Mouse (Mus musculus) heart, postnatal 0 days (tissue): ENCODE measurements around the gene Eif1ax. TPM values are rescaled to one million over a fixed set of nuclear protein-coding genes. Genes with fewer than 3 reads are reported as not detected.
"Not testable (repeated sequence)": the region's sequence is repeated elsewhere in the genome, so short reads cannot be mapped to it uniquely, and the experiment has no call there.

Experiments used
- ATAC-seq: fragments of 200-750 bp; cut with Nextera tagmentation; 2 replicates; pipeline ENCODE4 v1.8.0; 2017; ENCODE audit warnings: low read depth, moderate number of reproducible peaks, moderate library complexity; ENCODE audit not compliant: insufficient read depth
- DNase-seq: peaks from one replicate; pipeline ENCODE4 v3.0.0-alpha.2; 2016; ENCODE audit warnings: low spot score
- H3K27ac ChIP-seq: fragments of 300-500 bp; sonication (generic); 2 replicates; pipeline ENCODE4 v1.5.1; 2014; ENCODE audit warnings: low read depth, mild to moderate bottlenecking
- H3K27me3 ChIP-seq: fragments of 300-500 bp; sonication (generic); 2 replicates; pipeline ENCODE4 v1.6.1; 2014; ENCODE audit warnings: low read length, mixed read lengths; ENCODE audit not compliant: control insufficient read depth, insufficient read depth
- H3K36me3 ChIP-seq: fragments of 300-500 bp; sonication (generic); replicated peaks from 2 replicates; pipeline ENCODE4 v1.6.1; 2014; ENCODE audit warnings: low read length, mixed read lengths; ENCODE audit not compliant: control insufficient read depth, insufficient read depth
- H3K4me1 ChIP-seq: fragments of 300-500 bp; sonication (generic); 2 replicates; pipeline ENCODE4 v1.6.1; 2014; ENCODE audit warnings: antibody characterized with exemption; ENCODE audit not compliant: control insufficient read depth, insufficient read depth
- H3K4me2 ChIP-seq: fragments of 300-500 bp; sonication (generic); 2 replicates; pipeline ENCODE4 v1.6.1; 2014; ENCODE audit warnings: low read depth, mild to moderate bottlenecking, low read length, moderate library complexity
- H3K4me3 ChIP-seq: fragments of 300-500 bp; sonication (generic); 2 replicates; pipeline ENCODE4 v1.5.1; 2014; ENCODE audit warnings: low read depth, low read length
- H3K9ac ChIP-seq: fragments of 300-500 bp; sonication (generic); replicated peaks from 2 replicates; pipeline ENCODE4 v1.6.1; 2014; ENCODE audit warnings: low read depth, low read length, mixed read lengths
- H3K9me3 ChIP-seq: fragments of 300-500 bp; sonication (generic); replicated peaks from 2 replicates; pipeline ENCODE4 v1.6.1; 2016; ENCODE audit warnings: low read length; ENCODE audit not compliant: control insufficient read depth
- CTCF ChIP-seq: IDR thresholded peaks from 2 replicates; pipeline ENCODE4 v1.5.1; 2016; ENCODE audit warnings: antibody characterized with exemption, control low read depth, low read depth
- EP300 ChIP-seq: IDR thresholded peaks from 2 replicates; pipeline ENCODE4 v1.6.1; 2016; ENCODE audit warnings: antibody characterized with exemption, low read depth
- WGBS: fragments of 180-500 bp; shearing (Covaris S2); extraction: QIAGEN DNeasy Blood & Tissue Kit; methylation state at CpG from one replicate; pipeline ENCODE4 v1.1.7; 2014; 5-methylcytosine and 5-hydroxymethylcytosine counted together
- polyA plus RNA-seq: library from polyadenylated mRNA; unstranded; fragments of >200 nt; fragmentation: Nextera tagmentation; extraction: Ambion mirVana; gene quantifications from 2 replicates; pipeline ENCODE4 v1.2.1, GENCODE M21; 2015
- total RNA-seq: library from RNA; depleted of rRNA; stranded (reverse); fragments of >200 nt; gene quantifications from 2 replicates; pipeline ENCODE4 v1.2.3, GENCODE M21; 2014; ENCODE audit warnings: low replicate concordance

Gene Eif1ax
- total and polyA plus RNA-seq, 2 experiments from 2014 or later, result 17.5 to 84.3 TPM

DNA sequence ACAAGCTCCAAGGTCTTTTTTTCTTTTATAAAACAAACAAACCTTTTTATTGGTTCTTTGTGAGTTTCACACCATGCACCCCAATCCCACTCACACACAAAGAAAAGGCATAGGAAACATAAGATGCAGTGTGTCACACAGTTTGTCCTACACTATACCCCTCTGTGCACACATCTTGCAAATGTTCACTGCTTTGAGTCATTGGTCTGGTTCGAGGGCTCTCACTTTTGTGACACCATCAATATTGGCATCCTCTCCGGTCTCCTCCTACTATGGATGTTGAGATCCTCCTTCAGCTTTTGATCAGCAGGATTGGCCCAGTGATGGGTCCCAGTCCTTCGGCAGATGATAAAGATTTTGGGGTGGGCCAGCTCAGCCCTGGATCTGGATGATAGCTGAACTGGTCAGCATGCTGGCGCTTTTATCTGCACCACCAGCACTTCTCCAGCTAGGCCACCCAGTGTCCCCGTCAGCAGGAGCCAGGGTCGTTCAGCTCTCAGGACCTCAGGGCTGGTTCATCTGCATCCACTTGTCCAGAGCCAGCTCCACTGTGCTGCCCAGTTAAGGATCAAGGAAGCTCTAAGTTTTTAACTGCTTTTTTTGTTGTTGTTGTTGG, 18.5 kb downstream of the Eif1ax start:
- TF ChIP-seq EP300 (no peak), CTCF (no peak)
- ATAC-seq, result no peak
- no peaks in the 10 kb centered on the region for H3K4me1 ChIP-seq
- no peaks in the 10 kb centered on the region for H3K27me3 ChIP-seq
- H3K27ac ChIP-seq, result no peak overlapping the region
- H3K4me3 ChIP-seq, result no peak overlapping the region
- H3K9ac ChIP-seq, result no peak overlapping the region
- no peak for DNase-seq
- 62% methylated on average over 6 of the region's 6 CpGs for WGBS
- H3K9me3 ChIP-seq, result no peaks in the 10 kb centered on the region
- H3K36me3 ChIP-seq, result no peaks in the 10 kb centered on the region
- no peak overlapping the region for H3K4me2 ChIP-seq

- DNase-seq, result no peak
- no peak for ATAC-seq
- Histone ChIP-seq H3K4me3 (no peak overlapping the region), H3K4me2 (no peak overlapping the region), H3K27me3 (no peaks in the 10 kb centered on the region), H3K9ac (no peak overlapping the region), H3K27ac (no peak overlapping the region), H3K36me3 (no peaks in the 10 kb centered on the region), H3K9me3 (no peaks in the 10 kb centered on the region), H3K4me1 (no peaks in the 10 kb centered on the region)
- TF ChIP-seq CTCF (no peak), EP300 (no peak)
- WGBS, result 63% methylated on average over 3 of the region's 3 CpGs
These were observed 19.3 kb downstream of the Eif1ax start for GRCm38 (mm10) chrX:159391239-159391638.

GRCm38 (mm10) chrX:159409253-159409652, 37.3 kb downstream of the Eif1ax start:
- Histone ChIP-seq H3K9ac (no peak overlapping the region), H3K27ac (no peak overlapping the region), H3K27me3 (peaks cover 4% of the 10 kb centered on the region), H3K9me3 (no peaks in the 10 kb centered on the region), H3K4me2 (no peak overlapping the region), H3K4me1 (no peaks in the 10 kb centered on the region), H3K4me3 (no peak overlapping the region), H3K36me3 (no peaks in the 10 kb centered on the region)
- DNase-seq (peak; percentile 11), ATAC-seq (0 out of 2 replicates have a peak, but pooled peaks have one; percentile 47)
- WGBS, result 29% methylated on average over 4 of the region's 4 CpGs
- TF ChIP-seq EP300 (no peak), CTCF (peak; percentile 48)

DNA sequence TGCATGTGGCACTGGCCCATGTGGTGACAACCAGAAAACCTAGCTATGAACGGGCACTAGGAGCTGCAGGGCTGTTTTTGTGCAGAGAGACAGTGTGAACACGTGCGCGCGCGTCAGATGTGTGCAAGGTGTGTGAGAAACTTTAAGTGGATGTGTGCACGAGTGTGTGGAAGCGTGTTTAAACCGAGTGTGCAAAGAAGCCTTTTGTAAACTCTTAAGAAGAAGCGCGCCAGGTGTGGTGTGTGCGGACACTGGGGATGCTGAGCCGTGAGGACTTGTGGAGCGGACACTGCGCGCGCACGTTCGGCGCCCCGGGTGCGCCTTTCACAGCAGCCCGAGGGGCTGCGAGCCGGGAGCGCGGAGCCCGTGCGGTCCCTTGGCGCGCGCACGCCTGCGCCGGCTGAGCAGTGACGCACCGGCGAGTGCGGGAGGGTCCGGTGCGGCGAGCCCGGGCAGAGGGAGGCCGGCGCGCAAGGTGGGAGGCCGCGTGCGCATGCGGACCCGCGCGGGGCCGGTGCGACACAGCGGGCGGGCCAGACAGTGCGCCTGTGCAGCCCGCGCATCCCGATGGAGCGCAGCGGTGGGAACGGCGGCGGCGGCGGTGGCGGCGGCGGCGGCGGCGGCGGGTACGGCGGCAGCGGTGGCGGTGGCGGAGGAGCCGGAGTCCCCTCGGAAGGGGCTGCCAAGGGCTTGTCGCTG, 42.3 kb downstream of the Eif1ax start, which contains the start of gene Map7d2:
TSS of gene Map7d2 (plus strand) at position 443 of the 699 bp plus-strand sequence.
- Histone ChIP-seq H3K27me3 (peaks cover 26% of the 10 kb centered on the region), H3K9ac (no peak within 1 kb of the TSS), H3K4me1 (no peaks in the 10 kb centered on the region), H3K27ac (no peak within 1 kb of the TSS), H3K4me3 (peak within 1 kb of the TSS; percentile 59), H3K9me3 (no peaks in the 10 kb centered on the region), H3K36me3 (no peaks in the 10 kb centered on the region), H3K4me2 (peak within 1 kb of the TSS; percentile 80)
- ATAC-seq (peak; percentile 49; the same call in 1 of the 2 replicates), DNase-seq (no peak)
- TF ChIP-seq EP300 (no peak), CTCF (no peak)
- 22% methylated on average over 33 of the region's 83 CpGs for WGBS

DNA sequence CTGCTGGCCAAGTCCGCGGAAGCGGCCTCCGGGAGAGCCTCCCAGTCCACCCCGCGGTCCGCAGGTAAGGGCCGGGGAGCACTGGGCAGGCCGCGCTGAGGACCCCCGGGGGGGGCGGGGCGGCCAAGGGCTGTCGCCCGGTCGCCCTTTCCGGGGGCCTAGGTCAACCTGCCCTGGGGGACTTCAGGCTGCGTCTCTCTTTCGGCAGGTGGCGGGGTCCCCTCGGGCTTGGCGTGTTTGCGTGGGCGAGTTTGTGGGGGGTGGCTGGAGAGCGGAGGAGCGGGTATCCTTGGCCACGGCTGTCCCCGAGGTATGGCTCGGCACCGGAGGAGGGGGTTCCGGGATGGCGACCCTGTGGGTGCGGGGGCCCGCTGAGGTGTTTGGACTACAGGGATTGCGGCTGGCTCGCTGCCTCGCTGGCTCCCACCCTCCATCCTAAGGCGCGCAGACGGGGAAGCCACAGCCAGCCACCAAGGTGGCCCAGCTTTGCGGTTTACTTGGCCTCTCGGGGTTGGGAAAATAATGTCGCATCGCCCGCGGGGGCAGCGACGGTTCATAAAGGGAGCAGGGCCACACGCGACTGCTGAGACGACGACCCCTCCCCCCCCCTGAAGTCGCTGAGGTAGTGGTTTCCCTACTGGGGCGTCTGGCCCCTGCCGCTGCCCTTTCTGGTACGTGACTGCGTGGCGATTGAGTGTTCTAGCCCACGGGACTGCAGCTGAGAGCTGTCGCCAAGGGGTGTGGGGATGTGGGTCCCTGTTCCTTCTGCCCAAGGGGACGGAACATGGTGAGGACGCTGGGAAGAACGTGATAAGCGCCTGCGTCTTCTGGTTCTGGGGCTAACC, 43.1 kb downstream of the Eif1ax start:
- Histone ChIP-seq H3K4me2 (peak overlapping the region; percentile 80), H3K4me3 (peak overlapping the region; percentile 59), H3K9me3 (no peaks in the 10 kb centered on the region), H3K9ac (no peak overlapping the region), H3K4me1 (no peaks in the 10 kb centered on the region), H3K27me3 (peaks cover 26% of the 10 kb centered on the region), H3K36me3 (no peaks in the 10 kb centered on the region), H3K27ac (no peak overlapping the region)
- TF ChIP-seq EP300 (no peak), CTCF (no peak)
- DNase-seq (no peak), ATAC-seq (0 out of 2 replicates have a peak, but pooled peaks have one; percentile 11)
- 21% methylated on average over 42 of the region's 65 CpGs for WGBS

DNA sequence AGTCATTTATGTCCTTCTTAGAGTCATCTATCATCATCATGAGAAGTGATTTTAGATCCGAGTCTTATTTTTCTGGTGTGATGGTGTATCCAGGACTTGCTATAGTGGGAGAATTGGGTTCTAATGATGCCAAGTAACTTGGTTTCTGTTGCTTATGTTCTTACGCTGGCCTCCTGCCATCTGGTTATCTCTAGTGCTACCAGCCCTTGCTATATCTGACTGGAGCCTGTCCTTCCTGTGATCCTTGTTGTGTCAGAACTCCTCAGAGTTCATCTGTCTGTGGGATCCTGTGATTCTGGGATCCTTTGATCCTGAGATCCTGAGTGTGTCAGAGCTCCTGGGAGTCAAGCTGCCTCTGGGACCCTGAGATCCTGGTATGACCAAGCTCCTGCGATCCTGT, 58.5 kb downstream of the Eif1ax start:
- H3K4me3 ChIP-seq, result not testable (repeated sequence)

More for the DNA sequence above, 58.5 kb downstream of the Eif1ax start:
- H3K4me1 ChIP-seq, H3K27me3 ChIP-seq, DNase-seq, H3K9ac ChIP-seq, H3K36me3 ChIP-seq, ATAC-seq, H3K4me2 ChIP-seq, H3K9me3 ChIP-seq, H3K27ac ChIP-seq: not testable (repeated sequence)
- 72% methylated on average over 3 of the region's 3 CpGs for WGBS
